Mouse (Mus musculus) lung, embryonic 14.5 days (tissue): Measurements from ENCODE around the gene Ngf. TPM values are rescaled to one million over a fixed set of nuclear protein-coding genes. Genes with fewer than 3 reads are reported as not detected.

Experiments
- ATAC-seq: fragments of 200-750 bp; cut with Nextera tagmentation; 2 replicates; pipeline ENCODE4 v1.8.0; 2017; ENCODE audit warnings: mild to moderate bottlenecking, moderate TSS enrichment, moderate library complexity; ENCODE audit not compliant: insufficient read depth
- DNase-seq: peaks from one replicate; pipeline ENCODE4 v3.0.0-alpha.2; 2015
- H3K27ac ChIP-seq: fragments of 300-500 bp; sonication (generic); 2 replicates; pipeline ENCODE4 v1.5.1; 2014; ENCODE audit warnings: low read depth, mild to moderate bottlenecking, moderate library complexity
- H3K27me3 ChIP-seq: fragments of 300-500 bp; sonication (generic); 2 replicates; pipeline ENCODE4 v1.6.1; 2014; ENCODE audit warnings: low read length, control low read depth; ENCODE audit not compliant: insufficient read depth
- H3K36me3 ChIP-seq: fragments of 300-500 bp; sonication (generic); 2 replicates; pipeline ENCODE4 v1.6.1; 2014; ENCODE audit warnings: control low read depth; ENCODE audit not compliant: insufficient read depth
- H3K4me1 ChIP-seq: fragments of 300-500 bp; sonication (generic); 2 replicates; pipeline ENCODE4 v1.6.1; 2014; ENCODE audit warnings: antibody characterized with exemption, control low read depth; ENCODE audit not compliant: insufficient read depth
- H3K4me2 ChIP-seq: fragments of 300-500 bp; sonication (generic); 2 replicates; pipeline ENCODE4 v1.6.1; 2014; ENCODE audit warnings: mild to moderate bottlenecking
- H3K4me3 ChIP-seq: fragments of 300-500 bp; sonication (generic); 2 replicates; pipeline ENCODE4 v1.5.1; 2014; ENCODE audit warnings: low read depth, low read length
- H3K9ac ChIP-seq: fragments of 300-500 bp; sonication (generic); 2 replicates; pipeline ENCODE4 v1.6.1; 2014
- H3K9me3 ChIP-seq: fragments of 300-500 bp; sonication (generic); 2 replicates; pipeline ENCODE4 v1.6.1; 2016; ENCODE audit warnings: low read depth, low read length, control low read depth
- CTCF ChIP-seq: IDR thresholded peaks from 2 replicates; pipeline ENCODE4 v1.5.1; 2016; ENCODE audit warnings: antibody characterized with exemption, low read depth
- WGBS: fragments of 180-500 bp; shearing (Covaris S2); extraction: QIAGEN DNeasy Blood & Tissue Kit; methylation state at CpG from one replicate; pipeline ENCODE4 v1.1.7; 2014; 5-methylcytosine and 5-hydroxymethylcytosine counted together
- polyA plus RNA-seq: library from polyadenylated mRNA; unstranded; fragments of >200 nt; fragmentation: Nextera tagmentation; extraction: Ambion mirVana; gene quantifications from 2 replicates; pipeline ENCODE4 v1.2.1, GENCODE M21; 2014

Gene Ngf
- polyA plus RNA-seq, 1 experiment from 2014 or later: 0.82 TPM

DNA sequence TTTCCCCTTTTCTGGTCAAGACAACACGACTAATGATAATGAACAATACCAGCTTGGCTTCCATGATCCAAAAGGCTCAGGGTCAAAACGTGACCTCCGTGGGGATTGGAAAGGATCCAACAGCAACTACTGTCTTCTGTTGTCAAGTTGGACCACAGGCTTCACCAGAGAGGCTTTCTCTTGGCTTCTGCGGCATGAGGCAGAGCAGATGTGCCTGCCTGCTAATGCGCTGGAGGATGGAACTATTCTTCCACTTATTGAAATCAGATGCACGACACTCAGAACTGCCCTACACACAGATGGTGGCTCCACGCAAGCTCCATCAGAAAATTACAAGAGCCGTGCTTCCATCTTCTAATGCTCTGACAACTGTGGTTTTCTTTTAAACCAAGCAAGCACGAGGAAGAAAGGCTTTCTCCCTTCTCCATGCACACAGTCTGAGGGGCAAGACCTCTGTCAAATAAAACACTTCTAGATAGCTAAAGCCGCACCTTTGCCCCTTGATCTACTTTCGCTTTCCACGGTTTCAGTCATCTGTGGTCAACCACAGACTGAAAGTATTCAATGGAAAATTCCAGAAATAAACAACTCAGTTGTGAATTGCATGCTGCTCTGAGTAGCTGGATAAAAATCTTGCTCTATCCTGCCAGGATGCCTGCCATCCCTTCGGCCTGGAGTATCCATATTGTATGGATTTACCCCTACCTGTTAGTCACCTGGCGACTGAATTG lies 20.8 kb downstream of the Ngf start:
- no peaks in the 10 kb centered on the region for H3K36me3 ChIP-seq
- H3K4me3 ChIP-seq: no peak overlapping the region
- DNase-seq (no peak), ATAC-seq (no peak)
- H3K9ac ChIP-seq: no peak overlapping the region
- TF ChIP-seq CTCF: no peak
- H3K9me3 ChIP-seq: no peaks in the 10 kb centered on the region
- 55% methylated on average over 14 of the region's 14 CpGs for WGBS
- no peak overlapping the region for H3K4me2 ChIP-seq
- H3K4me1 ChIP-seq: no peaks in the 10 kb centered on the region
- H3K27ac ChIP-seq: no peak overlapping the region
- H3K27me3 ChIP-seq: no peaks in the 10 kb centered on the region

DNA sequence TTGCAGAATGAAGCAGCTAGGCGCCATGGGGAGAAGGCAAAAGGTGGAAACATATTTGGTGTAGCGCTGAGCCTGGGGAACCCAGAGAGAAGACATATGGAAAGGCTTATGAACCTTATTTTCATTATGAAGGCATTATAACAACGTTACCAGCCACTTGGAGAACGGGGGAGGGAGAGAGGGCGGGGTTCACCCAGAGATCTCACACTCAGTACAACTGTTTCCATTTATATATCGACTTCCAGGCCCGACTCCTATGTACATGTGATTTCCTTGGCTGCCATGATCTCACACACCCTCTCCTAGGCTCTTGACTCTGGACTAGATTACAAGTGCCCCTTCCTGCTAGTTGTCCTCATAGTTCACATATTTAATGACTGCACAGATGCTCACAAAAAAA lies 28.4 kb downstream of the Ngf start:
- no peak overlapping the region for H3K4me3 ChIP-seq
- H3K4me1 ChIP-seq: no peaks in the 10 kb centered on the region
- no peak overlapping the region for H3K27ac ChIP-seq
- H3K36me3 ChIP-seq: no peaks in the 10 kb centered on the region
- no peak for TF ChIP-seq CTCF
- WGBS: 71% methylated on average over 7 of the region's 7 CpGs
- no peaks in the 10 kb centered on the region for H3K27me3 ChIP-seq
- no peak for DNase-seq
- H3K9me3 ChIP-seq: no peaks in the 10 kb centered on the region
- no peak for ATAC-seq
- H3K9ac ChIP-seq: no peak overlapping the region
- H3K4me2 ChIP-seq: no peak overlapping the region

DNA sequence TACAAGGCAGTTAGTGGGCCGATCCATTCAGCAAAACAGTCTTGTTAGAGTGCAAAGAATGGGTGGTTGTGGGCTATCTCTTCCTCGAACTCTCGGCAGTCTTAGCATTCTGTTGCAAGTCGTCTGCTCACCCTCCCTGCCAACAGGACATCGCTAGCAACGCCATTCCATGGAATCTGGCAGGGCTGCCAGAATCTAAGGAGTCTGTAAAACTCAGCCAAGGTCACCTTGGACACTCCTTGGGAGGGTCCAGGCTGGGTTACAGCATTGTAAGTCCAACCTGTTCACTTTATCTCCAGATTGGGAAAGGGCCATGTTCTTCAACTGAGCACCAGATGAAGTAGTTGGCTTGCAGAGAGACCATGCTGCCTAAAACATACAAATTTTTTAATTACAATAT lies 29.2 kb downstream of the Ngf start:
- no peak overlapping the region for H3K4me3 ChIP-seq
- H3K36me3 ChIP-seq: no peaks in the 10 kb centered on the region
- H3K9me3 ChIP-seq: no peaks in the 10 kb centered on the region
- no peak overlapping the region for H3K4me2 ChIP-seq
- WGBS: 74% methylated on average over 6 of the region's 6 CpGs
- no peak overlapping the region for H3K9ac ChIP-seq
- H3K4me1 ChIP-seq: no peaks in the 10 kb centered on the region
- no peaks in the 10 kb centered on the region for H3K27me3 ChIP-seq
- ATAC-seq (no peak), DNase-seq (no peak)
- TF ChIP-seq CTCF: no peak
- H3K27ac ChIP-seq: no peak overlapping the region

DNA sequence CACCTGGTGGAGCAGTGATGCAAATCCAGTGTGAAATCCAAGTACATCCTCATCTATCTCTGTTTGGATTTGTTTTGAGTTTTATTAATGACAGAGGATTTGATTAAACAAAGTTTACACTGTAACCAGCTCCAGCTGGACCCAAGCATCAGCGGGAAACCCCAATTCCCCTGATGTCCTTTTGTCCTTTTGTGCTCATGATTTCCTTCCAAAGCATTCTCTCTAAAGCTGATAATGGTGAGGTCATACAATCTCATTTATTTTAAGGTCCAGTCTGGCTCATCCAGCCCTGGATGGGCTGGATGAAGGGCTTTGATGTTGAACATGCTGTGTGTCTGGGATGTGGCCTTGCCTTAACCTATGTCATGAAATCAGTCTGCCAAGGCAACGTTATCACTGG lies 30.3 kb downstream of the Ngf start:
- TF ChIP-seq CTCF: no peak
- H3K9ac ChIP-seq: no peak overlapping the region
- H3K4me1 ChIP-seq: no peaks in the 10 kb centered on the region
- no peak overlapping the region for H3K4me2 ChIP-seq
- H3K27ac ChIP-seq: no peak overlapping the region
- no peak overlapping the region for H3K4me3 ChIP-seq
- no peaks in the 10 kb centered on the region for H3K9me3 ChIP-seq
- H3K27me3 ChIP-seq: no peaks in the 10 kb centered on the region
- ATAC-seq (no peak), DNase-seq (no peak)
- 57% methylated on average over 2 of the region's 2 CpGs for WGBS
- no peaks in the 10 kb centered on the region for H3K36me3 ChIP-seq

DNA sequence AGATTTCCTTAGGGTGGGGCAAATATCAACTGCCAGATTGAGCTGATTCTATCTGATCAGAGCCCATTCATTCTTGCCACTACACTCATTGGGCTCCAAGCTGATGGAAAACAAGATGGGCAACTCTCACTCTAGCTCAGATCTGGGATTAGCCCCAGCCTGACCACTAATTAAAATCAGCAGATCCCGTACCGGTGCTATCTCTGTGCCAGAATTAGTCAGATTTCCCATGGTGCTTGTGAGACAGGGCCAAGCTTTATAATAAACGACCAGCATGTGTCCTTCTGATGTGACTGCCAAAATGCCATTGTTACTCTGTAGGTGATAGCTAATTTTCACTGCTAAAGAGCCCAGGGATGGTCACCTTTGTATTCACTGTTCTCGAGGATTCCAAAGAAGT lies 31.5 kb downstream of the Ngf start:
- no peaks in the 10 kb centered on the region for H3K9me3 ChIP-seq
- H3K27ac ChIP-seq: no peak overlapping the region
- no peaks in the 10 kb centered on the region for H3K4me1 ChIP-seq
- no peak overlapping the region for H3K4me2 ChIP-seq
- H3K9ac ChIP-seq: no peak overlapping the region
- no peak for TF ChIP-seq CTCF
- no peak overlapping the region for H3K4me3 ChIP-seq
- H3K27me3 ChIP-seq: no peaks in the 10 kb centered on the region
- 77% methylated on average over 4 of the region's 4 CpGs for WGBS
- H3K36me3 ChIP-seq: no peaks in the 10 kb centered on the region
- ATAC-seq: no peak
- DNase-seq: no peak

DNA sequence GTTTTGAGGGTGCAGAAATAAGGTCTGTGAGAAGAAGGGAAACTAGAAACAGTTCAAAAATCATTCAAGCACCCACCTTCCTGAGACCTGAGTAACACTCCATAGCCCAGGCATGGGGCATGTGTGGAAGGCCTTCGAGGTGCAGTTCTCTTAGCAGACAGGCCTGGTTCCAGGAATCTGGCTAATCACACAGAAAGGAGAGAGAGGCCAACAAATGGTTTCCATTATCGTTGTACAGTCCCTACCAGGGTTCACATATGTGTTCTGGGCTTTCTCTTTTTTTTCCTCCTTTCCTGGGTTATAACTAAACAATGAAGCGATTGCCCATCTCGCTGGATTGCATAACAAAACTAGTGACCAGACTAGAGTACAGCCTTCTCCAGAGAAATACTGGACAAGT lies 35.4 kb downstream of the Ngf start:
- no peak for ATAC-seq
- WGBS: 75% methylated on average over 4 of the region's 4 CpGs
- no peaks in the 10 kb centered on the region for H3K36me3 ChIP-seq
- 0 out of 2 replicates have a peak, but pooled peaks cover 7% of the 10 kb centered on the region for H3K4me1 ChIP-seq
- no peak for TF ChIP-seq CTCF
- no peak for DNase-seq
- no peak overlapping the region for H3K4me2 ChIP-seq
- no peak overlapping the region for H3K4me3 ChIP-seq
- no peaks in the 10 kb centered on the region for H3K9me3 ChIP-seq
- no peak overlapping the region for H3K27ac ChIP-seq
- no peaks in the 10 kb centered on the region for H3K27me3 ChIP-seq
- H3K9ac ChIP-seq: no peak overlapping the region

DNA sequence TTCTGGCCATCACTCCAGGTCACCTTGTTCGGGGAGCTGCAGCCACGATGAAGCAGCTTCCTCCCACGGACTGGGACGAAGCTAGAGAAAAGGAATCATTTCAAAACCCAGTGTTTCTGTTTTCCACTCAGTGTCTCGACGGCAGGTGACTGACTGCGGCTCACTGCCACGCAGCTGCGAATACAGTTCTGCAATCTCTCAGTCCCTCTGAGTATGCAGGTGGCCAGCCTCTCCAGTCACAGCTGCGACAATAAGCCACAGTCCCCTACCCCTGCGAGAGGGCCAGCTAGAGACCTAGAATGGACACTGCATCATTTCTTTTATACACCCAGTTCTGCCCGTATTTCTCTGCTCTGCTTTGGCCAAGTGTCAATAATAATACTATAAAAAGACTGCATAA lies 36.3 kb downstream of the Ngf start:
- WGBS: 55% methylated on average over 12 of the region's 12 CpGs
- no peak overlapping the region; the same call in 1 of the 2 replicates for H3K9ac ChIP-seq
- no peak overlapping the region for H3K27ac ChIP-seq
- H3K9me3 ChIP-seq: no peaks in the 10 kb centered on the region
- DNase-seq (no peak), ATAC-seq (no peak)
- H3K27me3 ChIP-seq: no peaks in the 10 kb centered on the region
- H3K4me3 ChIP-seq: no peak overlapping the region
- H3K4me1 ChIP-seq: 0 out of 2 replicates have a peak, but pooled peaks cover 7% of the 10 kb centered on the region
- no peak for TF ChIP-seq CTCF
- no peaks in the 10 kb centered on the region for H3K36me3 ChIP-seq
- no peak overlapping the region for H3K4me2 ChIP-seq
